Mouse (Mus musculus): Measurements from ENCODE around the gene Gm12166.

Gm12166 gene

GRCm38 (mm10) chr11:46052105-46052659 lies at the start of gene Gm12166:
TSS of gene Gm12166 (minus strand) at chr11:46052321.
- peak; percentile 54 for DNase-seq (ENCODE audit: low spot score)

GRCm38 (mm10) chr11:46097062-46097461 lies 44.9 kb upstream of the Gm12166 start:
- no peak for DNase-seq (ENCODE audit: low spot score)

- no peak for DNase-seq (ENCODE audit: low spot score)
Measured at GRCm38 (mm10) chr11:46096265-46096649, 44.1 kb upstream of the Gm12166 start.

- no peak for DNase-seq (ENCODE audit: low spot score)
Measured at GRCm38 (mm10) chr11:46095477-46096264, 43.5 kb upstream of the Gm12166 start.

GRCm38 (mm10) chr11:46092121-46092520 lies 40.0 kb upstream of the Gm12166 start:
- no peak for DNase-seq (ENCODE audit: low spot score)

GRCm38 (mm10) chr11:46090951-46091667 lies 39.0 kb upstream of the Gm12166 start:
- DNase-seq (ENCODE audit: low spot score) = no peak

GRCm38 (mm10) chr11:46090036-46090725 lies 38.1 kb upstream of the Gm12166 start:
- DNase-seq (ENCODE audit: low spot score) = no peak

GRCm38 (mm10) chr11:46089081-46089713 lies 37.1 kb upstream of the Gm12166 start:
- no peak for DNase-seq (ENCODE audit: low spot score)

- no peak for DNase-seq (ENCODE audit: low spot score)
Measured at GRCm38 (mm10) chr11:46086446-46086845, 34.3 kb upstream of the Gm12166 start.

- DNase-seq (ENCODE audit: low spot score) = no peak
Measured at GRCm38 (mm10) chr11:46085398-46086163, 33.5 kb upstream of the Gm12166 start.

GRCm38 (mm10) chr11:46084568-46084967 lies 32.4 kb upstream of the Gm12166 start:
- DNase-seq (ENCODE audit: low spot score) = no peak

GRCm38 (mm10) chr11:46083835-46084444 lies 31.8 kb upstream of the Gm12166 start:
- DNase-seq (ENCODE audit: low spot score) = no peak

GRCm38 (mm10) chr11:46083405-46083804 lies 31.3 kb upstream of the Gm12166 start:
- no peak for DNase-seq (ENCODE audit: low spot score)

- no peak for DNase-seq (ENCODE audit: low spot score)
Measured at GRCm38 (mm10) chr11:46081075-46081474, 29.0 kb upstream of the Gm12166 start.

GRCm38 (mm10) chr11:46077732-46078375 lies 25.7 kb upstream of the Gm12166 start:
- DNase-seq (ENCODE audit: low spot score) = no peak

GRCm38 (mm10) chr11:46077304-46077703 lies 25.2 kb upstream of the Gm12166 start:
- no peak for DNase-seq (ENCODE audit: low spot score)

GRCm38 (mm10) chr11:46076442-46077158 lies 24.5 kb upstream of the Gm12166 start:
- DNase-seq (ENCODE audit: low spot score) = no peak

- DNase-seq (ENCODE audit: low spot score) = no peak
Measured at GRCm38 (mm10) chr11:46075507-46075906, 23.4 kb upstream of the Gm12166 start.

GRCm38 (mm10) chr11:46073850-46074688 lies 21.9 kb upstream of the Gm12166 start:
- DNase-seq (ENCODE audit: low spot score) = no peak
